Mouse (Mus musculus): ENCODE measurements at regions not wholly inside any gene's neighbourhood (a gene's known extent, or its start where the extent isn't known, plus 50 kb on each side); places are given as distances from the start of the nearest gene placed in this dataset.
A peak's percentile ranks its signal among the peaks of the same experiment; 100 is the strongest.

- DNase-seq (ENCODE audit: low read depth) = peak; percentile 33
- TF ChIP-seq POLR2A (IDR thresholded peaks at IDR 0.05; ENCODE audit: borderline replicate concordance, extremely low read depth, insufficient read depth, insufficient read length, poor library complexity, severe bottlenecking) (no peak), CTCF (IDR thresholded peaks at IDR 0.05; ENCODE audit: borderline replicate concordance, extremely low read depth, insufficient read depth, insufficient read length) (no peak)
These were observed 54.5 kb upstream of the Mafb start for GRCm38 (mm10) chr2:160421216-160421911.

GRCm38 (mm10) chr2:160424491-160424890 lies 57.6 kb upstream of the Mafb start:
- DNase-seq (ENCODE audit: low read depth) = no peak
- TF ChIP-seq CTCF (IDR thresholded peaks at IDR 0.05; ENCODE audit: borderline replicate concordance, extremely low read depth, insufficient read depth, insufficient read length) = no peak
- TF ChIP-seq POLR2A (IDR thresholded peaks at IDR 0.05; ENCODE audit: borderline replicate concordance, extremely low read depth, insufficient read depth, insufficient read length, poor library complexity, severe bottlenecking) = no peak

GRCm38 (mm10) chr2:160427431-160427830 lies 60.6 kb upstream of the Mafb start:
- no peak for DNase-seq (ENCODE audit: low read depth)
- TF ChIP-seq POLR2A (IDR thresholded peaks at IDR 0.05; ENCODE audit: borderline replicate concordance, extremely low read depth, insufficient read depth, insufficient read length, poor library complexity, severe bottlenecking) (no peak), CTCF (IDR thresholded peaks at IDR 0.05; ENCODE audit: borderline replicate concordance, extremely low read depth, insufficient read depth, insufficient read length) (no peak)

- peak; percentile 80 for DNase-seq (ENCODE audit: low read depth)
- TF ChIP-seq CTCF (IDR thresholded peaks at IDR 0.05; ENCODE audit: borderline replicate concordance, extremely low read depth, insufficient read depth, insufficient read length) = no peak
- TF ChIP-seq POLR2A (IDR thresholded peaks at IDR 0.05; ENCODE audit: borderline replicate concordance, extremely low read depth, insufficient read depth, insufficient read length, poor library complexity, severe bottlenecking) = no peak
These were observed 66.4 kb upstream of the Mafb start for GRCm38 (mm10) chr2:160433252-160433651.

- no peak for DNase-seq (ENCODE audit: low read depth)
- TF ChIP-seq CTCF (IDR thresholded peaks at IDR 0.05; ENCODE audit: borderline replicate concordance, extremely low read depth, insufficient read depth, insufficient read length) (no peak), POLR2A (IDR thresholded peaks at IDR 0.05; ENCODE audit: borderline replicate concordance, extremely low read depth, insufficient read depth, insufficient read length, poor library complexity, severe bottlenecking) (no peak)
These were observed 67.8 kb upstream of the Mafb start for GRCm38 (mm10) chr2:160434701-160435100.

GRCm38 (mm10) chr2:160435622-160436021 lies 68.8 kb upstream of the Mafb start:
- DNase-seq (ENCODE audit: low read depth) = no peak
- TF ChIP-seq CTCF (IDR thresholded peaks at IDR 0.05; ENCODE audit: borderline replicate concordance, extremely low read depth, insufficient read depth, insufficient read length) = no peak

GRCm38 (mm10) chr2:160439028-160439427 lies 72.2 kb upstream of the Mafb start:
- TF ChIP-seq POLR2A (IDR thresholded peaks at IDR 0.05; ENCODE audit: borderline replicate concordance, extremely low read depth, insufficient read depth, insufficient read length, poor library complexity, severe bottlenecking) (no peak), CTCF (IDR thresholded peaks at IDR 0.05; ENCODE audit: borderline replicate concordance, extremely low read depth, insufficient read depth, insufficient read length) (no peak)
- DNase-seq (ENCODE audit: low read depth) = peak; percentile 37

GRCm38 (mm10) chr2:160440236-160440635 lies 73.4 kb upstream of the Mafb start:
- TF ChIP-seq POLR2A (IDR thresholded peaks at IDR 0.05; ENCODE audit: borderline replicate concordance, extremely low read depth, insufficient read depth, insufficient read length, poor library complexity, severe bottlenecking) (no peak), CTCF (IDR thresholded peaks at IDR 0.05; ENCODE audit: borderline replicate concordance, extremely low read depth, insufficient read depth, insufficient read length) (no peak)
- peak; percentile 75 for DNase-seq (ENCODE audit: low read depth)

- DNase-seq (ENCODE audit: low read depth) = no peak
- TF ChIP-seq POLR2A (IDR thresholded peaks at IDR 0.05; ENCODE audit: borderline replicate concordance, extremely low read depth, insufficient read depth, insufficient read length, poor library complexity, severe bottlenecking) (no peak), CTCF (IDR thresholded peaks at IDR 0.05; ENCODE audit: borderline replicate concordance, extremely low read depth, insufficient read depth, insufficient read length) (no peak)
These were observed 84.2 kb upstream of the Mafb start for GRCm38 (mm10) chr2:160451057-160451456.

- TF ChIP-seq CTCF (IDR thresholded peaks at IDR 0.05; ENCODE audit: borderline replicate concordance, extremely low read depth, insufficient read depth, insufficient read length) (no peak), POLR2A (IDR thresholded peaks at IDR 0.05; ENCODE audit: borderline replicate concordance, extremely low read depth, insufficient read depth, insufficient read length, poor library complexity, severe bottlenecking) (peak; percentile 28; the same call in 1 of the 2 replicates)
- DNase-seq (ENCODE audit: low read depth) = peak; percentile 92
These were observed 84.8 kb upstream of the Mafb start for GRCm38 (mm10) chr2:160451481-160452238.

- no peak for DNase-seq (ENCODE audit: low read depth)
- no peak for TF ChIP-seq POLR2A (IDR thresholded peaks at IDR 0.05; ENCODE audit: borderline replicate concordance, extremely low read depth, insufficient read depth, insufficient read length, poor library complexity, severe bottlenecking)
These were observed 85.3 kb upstream of the Mafb start for GRCm38 (mm10) chr2:160452239-160452530.

- DNase-seq (ENCODE audit: low read depth) = no peak
- TF ChIP-seq POLR2A (IDR thresholded peaks at IDR 0.05; ENCODE audit: borderline replicate concordance, extremely low read depth, insufficient read depth, insufficient read length, poor library complexity, severe bottlenecking) = no peak
- TF ChIP-seq CTCF (IDR thresholded peaks at IDR 0.05; ENCODE audit: borderline replicate concordance, extremely low read depth, insufficient read depth, insufficient read length) = no peak
These were observed 85.9 kb upstream of the Mafb start for GRCm38 (mm10) chr2:160452730-160453129.
